Mouse (Mus musculus) erythroblast, embryonic 14.5 days (primary cell): ENCODE results near the gene Fam3c.

Experiments used
- GATA1 ChIP-seq: IDR thresholded peaks from 2 replicates; pipeline ENCODE4 v1.6.1; 2012; ENCODE audit warnings: low read length, inconsistent platforms, mixed read lengths
- TAL1 ChIP-seq: IDR thresholded peaks from 3 replicates; pipeline ENCODE4 v1.6.1; 2012; ENCODE audit warnings: low read length, inconsistent platforms, mixed read lengths

DNA sequence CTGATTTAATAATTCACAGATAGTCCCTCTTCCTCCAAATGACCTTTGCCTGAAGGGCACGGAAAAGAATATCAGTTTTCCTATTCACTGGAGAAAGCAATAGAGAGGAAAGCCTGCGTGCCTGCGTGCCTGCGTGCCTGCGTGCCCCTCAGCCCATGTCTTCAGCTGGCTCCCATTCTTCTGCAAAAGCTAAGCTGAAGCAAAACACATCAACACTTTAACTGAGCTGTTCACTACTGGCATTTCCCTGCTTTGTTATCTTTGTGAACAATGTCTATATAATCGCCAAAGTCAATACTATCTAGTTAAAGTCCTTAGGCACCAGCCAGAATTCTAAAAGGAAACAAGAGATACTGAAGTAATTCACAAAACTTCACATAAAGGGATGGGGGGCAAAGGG, 11.6 kb downstream of the Fam3c start:
- TF ChIP-seq GATA1 = no peak
- no peak for TF ChIP-seq TAL1
